Mouse (Mus musculus): Measurements from ENCODE around the gene Plpp2.

- TF ChIP-seq POLR2A (IDR thresholded peaks at IDR 0.05; ENCODE audit: insufficient read depth, low read depth, low read length) (no peak), CTCF (IDR thresholded peaks at IDR 0.05) (no peak), EP300 (IDR thresholded peaks at IDR 0.05; ENCODE audit: insufficient read depth, low read depth, low read length) (no peak)
Measured at GRCm38 (mm10) chr10:79541522-79541921, 7.9 kb upstream of the Plpp2 start.
